Mouse (Mus musculus) ES-E14 (cell line): ENCODE measurements around the gene Baiap2l2.

Experiments used
- HCFC1 ChIP-seq: IDR thresholded peaks from 2 replicates; pipeline ENCODE4 v1.6.1; 2012; ENCODE audit warnings: low read length, inconsistent platforms, borderline replicate concordance; ENCODE audit not compliant: insufficient read depth
- MAFK ChIP-seq: IDR thresholded peaks from 2 replicates; pipeline ENCODE4 v1.6.1; 2014; ENCODE audit warnings: mild to moderate bottlenecking, low read depth, low read length, inconsistent platforms; ENCODE audit not compliant: insufficient read depth

GRCm38 (mm10) chr15:79235268-79235667 lies 50.1 kb downstream of the Baiap2l2 start:
- no peak for TF ChIP-seq MAFK
- no peak for TF ChIP-seq HCFC1
